Mouse (Mus musculus) liver, postnatal 0 days (tissue): Measurements from ENCODE around the gene Neurod2. TPM values are rescaled to one million over a fixed set of nuclear protein-coding genes. Genes with fewer than 3 reads are reported as not detected.

ENCODE experiments used
- ATAC-seq: fragments of 200-750 bp; cut with Nextera tagmentation; 2 replicates; pipeline ENCODE4 v1.8.0; 2017; ENCODE audit warnings: mild to moderate bottlenecking, moderate library complexity
- DNase-seq: peaks from one replicate; pipeline ENCODE4 v3.0.0-alpha.2; 2016
- H3K27ac ChIP-seq: fragments of 300-500 bp; sonication (generic); 2 replicates; pipeline ENCODE4 v1.5.1; 2014; ENCODE audit warnings: antibody characterized with exemption, moderate library complexity, mild to moderate bottlenecking, low read depth
- H3K27me3 ChIP-seq: fragments of 300-500 bp; sonication (generic); 2 replicates; pipeline ENCODE4 v1.6.1; 2014; ENCODE audit warnings: low read length, control low read depth, mixed read lengths; ENCODE audit not compliant: insufficient read depth
- H3K36me3 ChIP-seq: fragments of 300-500 bp; sonication (generic); replicated peaks from 2 replicates; pipeline ENCODE4 v1.6.1; 2014; ENCODE audit warnings: mild to moderate bottlenecking, control low read depth, low read length, moderate library complexity, mixed read lengths; ENCODE audit not compliant: insufficient read depth
- H3K4me1 ChIP-seq: fragments of 300-500 bp; sonication (generic); 2 replicates; pipeline ENCODE4 v1.6.1; 2014; ENCODE audit warnings: antibody characterized with exemption, mild to moderate bottlenecking, control low read depth; ENCODE audit not compliant: insufficient read depth
- H3K4me2 ChIP-seq: fragments of 300-500 bp; sonication (generic); 2 replicates; pipeline ENCODE4 v1.6.1; 2014; ENCODE audit warnings: low read depth, mild to moderate bottlenecking, low read length, moderate library complexity, mixed read lengths
- H3K4me3 ChIP-seq: fragments of 300-500 bp; sonication (generic); 2 replicates; pipeline ENCODE4 v1.5.1; 2014; ENCODE audit warnings: low read depth, low read length
- H3K9ac ChIP-seq: fragments of 300-500 bp; sonication (generic); replicated peaks from 2 replicates; pipeline ENCODE4 v1.6.1; 2014; ENCODE audit warnings: mild to moderate bottlenecking, moderate library complexity
- H3K9me3 ChIP-seq: fragments of 300-500 bp; sonication (generic); 2 replicates; pipeline ENCODE4 v1.6.1; 2016; ENCODE audit warnings: mild to moderate bottlenecking, control low read depth, low read length, mixed read lengths
- CTCF ChIP-seq: sonication (generic); IDR thresholded peaks from 2 replicates; pipeline ENCODE4 v1.5.1; 2016; ENCODE audit warnings: antibody characterized with exemption, low read depth
- EP300 ChIP-seq: IDR thresholded peaks from 2 replicates; pipeline ENCODE4 v1.6.1; 2016; ENCODE audit warnings: antibody characterized with exemption, low read depth, mild to moderate bottlenecking
- WGBS: fragments of 180-500 bp; shearing (Covaris S2); extraction: QIAGEN DNeasy Blood & Tissue Kit; methylation state at CpG from one replicate; pipeline ENCODE4 v1.1.7; 2014; ENCODE audit not compliant: insufficient replicate concordance; 5-methylcytosine and 5-hydroxymethylcytosine counted together
- polyA plus RNA-seq: library from polyadenylated mRNA; unstranded; fragments of >200 nt; fragmentation: Nextera tagmentation; extraction: Ambion mirVana; gene quantifications from 2 replicates; pipeline ENCODE4 v1.2.1, GENCODE M21; 2015

Neurod2 gene
- polyA plus RNA-seq, 1 experiment from 2014 or later: not detected

DNA sequence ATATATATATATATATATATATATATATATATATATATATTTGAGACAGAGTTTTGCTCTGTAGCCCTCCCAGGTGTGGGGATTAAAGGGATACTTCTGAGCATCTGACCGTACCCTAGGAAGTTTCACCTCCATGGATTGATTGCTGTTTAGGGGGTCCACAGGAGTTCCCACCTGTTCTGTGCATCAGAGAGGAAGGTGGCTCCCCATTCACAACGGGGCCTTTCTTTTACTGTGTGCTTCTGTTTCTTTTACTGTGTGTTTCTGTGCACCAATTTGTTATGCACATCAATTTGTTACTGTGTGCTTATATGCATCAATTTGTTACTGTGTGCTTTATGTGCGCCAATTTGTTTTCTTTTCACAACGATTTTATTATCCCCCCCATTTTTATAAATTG, 11.7 kb upstream of the Neurod2 start:
- ATAC-seq: no peak
- Histone ChIP-seq H3K27ac (no peak overlapping the region), H3K9ac (no peak overlapping the region), H3K36me3 (no peaks in the 10 kb centered on the region), H3K4me2 (no peak overlapping the region), H3K4me1 (0 out of 2 replicates have a peak, but pooled peaks cover 4% of the 10 kb centered on the region), H3K27me3 (peaks cover 69% of the 10 kb centered on the region), H3K9me3 (no peaks in the 10 kb centered on the region), H3K4me3 (no peak overlapping the region)
- TF ChIP-seq EP300: no peak
- TF ChIP-seq CTCF: no peak
- 62% methylated on average over 4 of the region's 4 CpGs for WGBS
- DNase-seq: no peak

DNA sequence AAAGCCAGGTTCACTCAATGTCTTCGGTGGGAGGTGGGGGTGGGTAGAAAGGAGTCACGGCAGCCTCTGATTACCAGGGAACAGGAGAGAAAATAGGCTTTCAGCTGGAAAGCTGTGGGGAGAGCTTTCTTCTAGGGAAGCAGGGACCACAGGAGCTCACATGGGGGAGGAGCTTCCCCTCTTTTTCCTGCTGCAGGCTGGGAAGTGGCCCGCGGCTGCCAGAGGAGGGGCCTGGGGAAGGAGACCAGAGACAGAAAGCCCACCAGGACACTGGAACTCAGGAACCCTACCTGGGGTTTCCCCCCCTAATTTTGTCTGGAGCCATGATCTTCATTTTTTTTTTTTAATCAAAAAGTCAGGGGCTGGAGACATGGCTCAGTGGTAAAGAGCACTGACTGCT, 11.1 kb upstream of the Neurod2 start:
- Histone ChIP-seq H3K27ac (no peak overlapping the region), H3K4me1 (0 out of 2 replicates have a peak, but pooled peaks cover 4% of the 10 kb centered on the region), H3K9me3 (no peaks in the 10 kb centered on the region), H3K27me3 (peaks cover 69% of the 10 kb centered on the region), H3K4me3 (no peak overlapping the region), H3K9ac (no peak overlapping the region), H3K36me3 (no peaks in the 10 kb centered on the region), H3K4me2 (no peak overlapping the region)
- 8% methylated on average over 4 of the region's 4 CpGs for WGBS
- DNase-seq: no peak
- no peak for ATAC-seq
- TF ChIP-seq CTCF: no peak
- TF ChIP-seq EP300: no peak

- TF ChIP-seq CTCF: no peak
- no peak for TF ChIP-seq EP300
- H3K4me3 ChIP-seq: no peak overlapping the region
- peak; percentile 45 for DNase-seq
- H3K36me3 ChIP-seq: no peaks in the 10 kb centered on the region
- no peak overlapping the region for H3K27ac ChIP-seq
- 0 out of 2 replicates have a peak, but pooled peaks cover 4% of the 10 kb centered on the region for H3K4me1 ChIP-seq
- H3K4me2 ChIP-seq: peak overlapping the region; percentile 76
- no peaks in the 10 kb centered on the region for H3K9me3 ChIP-seq
- peaks cover 71% of the 10 kb centered on the region for H3K27me3 ChIP-seq
- H3K9ac ChIP-seq: no peak overlapping the region
- WGBS: 11% methylated on average over 11 of the region's 11 CpGs
- peak; percentile 44; the same call in 1 of the 2 replicates for ATAC-seq
Measured at GRCm38 (mm10) chr11:98339679-98340287, 10.3 kb upstream of the Neurod2 start.

DNA sequence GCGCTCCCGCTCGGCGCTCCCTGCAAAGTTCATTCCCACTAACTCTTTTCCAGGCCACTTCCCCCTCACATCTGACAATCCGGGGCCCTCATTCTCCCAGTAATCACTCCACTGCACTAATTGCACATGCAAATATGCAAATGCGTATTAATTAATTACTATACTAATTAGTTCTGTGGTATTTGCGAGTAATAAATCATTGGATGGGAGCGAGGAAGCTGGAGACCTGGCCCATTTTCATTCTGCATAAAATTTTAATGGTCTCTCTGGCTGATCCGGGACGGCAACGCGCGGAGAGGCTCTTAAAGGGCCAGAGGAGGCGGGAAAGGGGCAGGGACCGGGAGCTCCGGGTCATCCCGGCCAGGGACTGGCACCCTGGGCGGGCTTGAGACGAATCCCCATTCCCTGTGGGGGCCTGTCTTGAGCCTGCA, 9.6 kb upstream of the Neurod2 start:
- no peak for TF ChIP-seq CTCF
- TF ChIP-seq EP300: no peak
- Histone ChIP-seq H3K27ac (no peak overlapping the region), H3K9me3 (no peaks in the 10 kb centered on the region), H3K4me2 (peak overlapping the region; percentile 76), H3K4me3 (peak overlapping the region; percentile 47), H3K9ac (peak overlapping the region; percentile 16), H3K4me1 (0 out of 2 replicates have a peak, but pooled peaks cover 4% of the 10 kb centered on the region), H3K27me3 (peaks cover 78% of the 10 kb centered on the region), H3K36me3 (no peaks in the 10 kb centered on the region)
- ATAC-seq (no peak), DNase-seq (no peak)
- WGBS: 0% methylated on average over 19 of the region's 19 CpGs

GRCm38 (mm10) chr11:98338507-98338961, 9.1 kb upstream of the Neurod2 start:
- WGBS: under 1% methylated on average over 31 of the region's 57 CpGs
- H3K36me3 ChIP-seq: no peaks in the 10 kb centered on the region
- H3K9me3 ChIP-seq: no peaks in the 10 kb centered on the region
- peak; percentile 35 for DNase-seq
- peak overlapping the region; percentile 16 for H3K9ac ChIP-seq
- peak overlapping the region; percentile 47 for H3K4me3 ChIP-seq
- H3K4me1 ChIP-seq: 0 out of 2 replicates have a peak, but pooled peaks cover 4% of the 10 kb centered on the region
- TF ChIP-seq CTCF (no peak), EP300 (no peak)
- H3K27ac ChIP-seq: no peak overlapping the region
- peak overlapping the region; percentile 76 for H3K4me2 ChIP-seq
- ATAC-seq: no peak
- H3K27me3 ChIP-seq: peaks cover 84% of the 10 kb centered on the region

DNA sequence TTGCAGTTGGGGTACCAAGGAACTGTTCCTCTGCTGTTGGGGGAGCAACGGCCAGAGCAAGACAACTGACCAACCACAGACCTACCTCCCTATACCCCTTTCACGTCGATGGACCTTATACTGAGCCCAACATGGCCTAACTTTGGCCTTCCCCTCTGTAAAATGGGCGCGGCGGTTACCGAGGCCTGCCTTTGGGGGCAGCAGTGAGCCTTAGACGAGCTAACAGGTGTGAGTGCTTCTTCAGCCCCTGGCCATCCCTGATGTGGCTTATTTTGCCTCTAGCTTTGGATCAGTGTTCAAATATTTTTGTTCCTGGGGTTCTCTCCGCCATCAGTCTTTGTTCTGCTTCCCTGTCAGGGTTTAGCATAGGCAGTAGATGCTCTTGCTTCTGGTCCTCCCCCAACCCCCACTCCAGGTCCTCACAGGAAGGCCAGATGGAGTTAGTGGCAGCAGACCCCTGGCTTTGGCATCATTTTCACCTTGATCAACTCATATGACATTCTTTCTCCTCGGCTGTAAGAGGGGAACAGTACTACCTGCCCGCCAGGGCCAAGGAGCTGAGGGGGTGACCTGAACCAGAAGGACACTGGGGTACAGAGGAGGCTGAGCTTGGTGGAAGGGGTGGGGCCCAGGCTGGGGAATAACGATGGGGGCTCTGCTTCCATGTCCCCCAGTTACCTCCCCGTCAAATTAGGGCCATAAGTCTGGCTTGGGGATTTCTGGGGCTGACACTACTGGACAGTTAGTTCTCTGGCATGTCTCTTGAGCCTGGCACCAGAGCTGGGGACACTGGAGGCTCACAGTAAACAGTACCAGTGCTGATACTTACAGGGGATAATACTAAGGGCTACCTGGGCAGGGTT, 7.0 kb upstream of the Neurod2 start:
- WGBS: 14% methylated on average over 13 of the region's 13 CpGs
- ATAC-seq (no peak), DNase-seq (no peak)
- no peaks in the 10 kb centered on the region for H3K9me3 ChIP-seq
- H3K36me3 ChIP-seq: no peaks in the 10 kb centered on the region
- H3K4me2 ChIP-seq: no peak overlapping the region
- no peak overlapping the region for H3K9ac ChIP-seq
- H3K4me1 ChIP-seq: 0 out of 2 replicates have a peak, but pooled peaks cover 4% of the 10 kb centered on the region
- H3K27ac ChIP-seq: no peak overlapping the region
- H3K4me3 ChIP-seq: no peak overlapping the region
- TF ChIP-seq EP300 (no peak), CTCF (peak; percentile 55)
- H3K27me3 ChIP-seq: peaks cover 94% of the 10 kb centered on the region
